Mouse (Mus musculus) MEL (cell line): Measurements from ENCODE around the gene Fbxw21. TPM values are rescaled to one million over a fixed set of nuclear protein-coding genes. Genes with fewer than 3 reads are reported as not detected.

Source experiments
- DNase-seq: peaks from one replicate; pipeline ENCODE4 v3.0.0; 2011; ENCODE audit warnings: low read depth, low spot score
- H3K27ac ChIP-seq: 2 replicates; pipeline ENCODE4 v1.5.1; 2012; ENCODE audit warnings: low read depth, mild to moderate bottlenecking, control low read depth, low read length, moderate library complexity; ENCODE audit not compliant: control insufficient read depth
- H3K27me3 ChIP-seq, 2 experiments: fragments of 150-350 bp in 1 of 2; sonication (generic) in 1 of 2; 2 replicates each; pipeline ENCODE4 v1.6.1; 2012; ENCODE audit warnings: low read length in 2 of 2, mild to moderate bottlenecking in 2 of 2, improper control_type of control experiment in 1 of 2, moderate library complexity in 1 of 2; ENCODE audit not compliant: insufficient read depth in 2 of 2, control insufficient read depth in 1 of 2
- H3K36me3 ChIP-seq, 2 experiments: 2 replicates each; pipeline ENCODE4 v1.6.1; 2012 to 2014; ENCODE audit warnings: low read length in 2 of 2, improper control_type of control experiment in 1 of 2, inconsistent platforms in 1 of 2, mild to moderate bottlenecking in 1 of 2; ENCODE audit not compliant: insufficient read depth in 2 of 2, control insufficient read depth in 1 of 2
- H3K4me1 ChIP-seq, 2 experiments: fragments of 150-350 bp in 1 of 2; sonication (generic) in 1 of 2; 2 replicates each; pipeline ENCODE4 v1.6.1; 2012; ENCODE audit warnings: low read length in 2 of 2, improper control_type of control experiment in 1 of 2, mild to moderate bottlenecking in 1 of 2; ENCODE audit not compliant: insufficient read depth in 2 of 2, control insufficient read depth in 1 of 2
- H3K4me3 ChIP-seq, 2 experiments: fragments of 150-350 bp in 1 of 2; sonication (generic) in 1 of 2; 2 replicates each; pipeline ENCODE4 v1.5.1; 2012; ENCODE audit warnings: low read depth in 2 of 2, low read length in 2 of 2, mild to moderate bottlenecking in 2 of 2, moderate library complexity in 2 of 2, control low read depth in 1 of 2, improper control_type of control experiment in 1 of 2; ENCODE audit not compliant: control insufficient read depth in 1 of 2, insufficient read depth in 1 of 2
- H3K79me2 ChIP-seq: 2 replicates; pipeline ENCODE4 v1.6.1; 2012; ENCODE audit warnings: mild to moderate bottlenecking, low read length, moderate library complexity; ENCODE audit not compliant: control insufficient read depth, poor library complexity, insufficient read depth
- H3K9ac ChIP-seq: 2 replicates; pipeline ENCODE4 v1.6.1; 2012; ENCODE audit warnings: low read depth, mild to moderate bottlenecking, control low read depth, low read length, moderate library complexity; ENCODE audit not compliant: control insufficient read depth, poor library complexity, severe bottlenecking
- H3K9me3 ChIP-seq: fragments of 150-350 bp; sonication (generic); replicated peaks from 2 replicates; pipeline ENCODE4 v1.6.1; 2012; ENCODE audit warnings: mild to moderate bottlenecking, low read length, improper control_type of control experiment, moderate library complexity; ENCODE audit not compliant: insufficient read depth
- BHLHE40 ChIP-seq: IDR thresholded peaks from 2 replicates; pipeline ENCODE4 v1.6.1; 2012; ENCODE audit warnings: low read depth, mild to moderate bottlenecking, inconsistent platforms, low read length, improper control_type of control experiment, borderline replicate concordance
- CHD2 ChIP-seq: IDR thresholded peaks from 2 replicates; pipeline ENCODE4 v1.6.1; 2011; ENCODE audit warnings: low read length, improper control_type of control experiment
- GABPA ChIP-seq: IDR thresholded peaks from 2 replicates; pipeline ENCODE4 v1.6.1; 2012; ENCODE audit warnings: low read depth, mild to moderate bottlenecking, inconsistent platforms, low read length, improper control_type of control experiment, moderate library complexity
- HCFC1 ChIP-seq: IDR thresholded peaks from 2 replicates; pipeline ENCODE4 v1.6.1; 2012; ENCODE audit warnings: low read depth, mild to moderate bottlenecking, inconsistent platforms, low read length, improper control_type of control experiment, moderate library complexity
- JUND ChIP-seq: IDR thresholded peaks from 2 replicates; pipeline ENCODE4 v1.6.1; 2011; ENCODE audit warnings: low read depth, mild to moderate bottlenecking, improper control_type of control experiment, low read length
- KAT2A ChIP-seq: conservative IDR thresholded peaks from 2 replicates; pipeline ENCODE4 v1.6.1; 2012; ENCODE audit warnings: low read depth, low read length, improper control_type of control experiment, inconsistent platforms
- MAFK ChIP-seq: IDR thresholded peaks from 2 replicates; pipeline ENCODE4 v1.6.1; 2011; ENCODE audit warnings: low read depth, mild to moderate bottlenecking, low read length, improper control_type of control experiment, borderline replicate concordance
- MAX ChIP-seq: IDR thresholded peaks from 2 replicates; pipeline ENCODE4 v1.6.1; 2011; ENCODE audit warnings: low read length, improper control_type of control experiment
- MAZ ChIP-seq: IDR thresholded peaks from 2 replicates; pipeline ENCODE4 v1.6.1; 2012; ENCODE audit warnings: low read depth, mild to moderate bottlenecking, inconsistent platforms, low read length, improper control_type of control experiment
- MEF2A ChIP-seq: IDR thresholded peaks from 2 replicates; pipeline ENCODE4 v1.6.1; 2014; ENCODE audit warnings: low read depth, mild to moderate bottlenecking, inconsistent platforms, low read length, improper control_type of control experiment; ENCODE audit not compliant: poor library complexity, insufficient replicate concordance, severe bottlenecking; ENCODE audit errors: extremely low read depth
- NRF1 ChIP-seq: IDR thresholded peaks from 2 replicates; pipeline ENCODE4 v1.6.1; 2014; ENCODE audit warnings: low read depth, mild to moderate bottlenecking, inconsistent platforms, low read length, improper control_type of control experiment, moderate library complexity; ENCODE audit not compliant: poor library complexity, insufficient read depth, severe bottlenecking
- POLR2A ChIP-seq, 2 experiments: IDR thresholded peaks; 2 replicates each; pipeline ENCODE4 v1.6.1; 2011 to 2012; ENCODE audit warnings: low read length in 2 of 2, mild to moderate bottlenecking in 2 of 2, control low read depth in 1 of 2, improper control_type of control experiment in 1 of 2, low read depth in 1 of 2, moderate library complexity in 1 of 2; ENCODE audit not compliant: control insufficient read depth in 1 of 2, insufficient read depth in 1 of 2, poor library complexity in 1 of 2
- SMC3 ChIP-seq: IDR thresholded peaks from 2 replicates; pipeline ENCODE4 v1.6.1; 2011; ENCODE audit warnings: low read depth, low read length, improper control_type of control experiment
- TBP ChIP-seq: IDR thresholded peaks from 2 replicates; pipeline ENCODE4 v1.8.0; 2011; ENCODE audit warnings: low read depth, low read length, improper control_type of control experiment
- UBTF ChIP-seq: IDR thresholded peaks from 2 replicates; pipeline ENCODE4 v1.6.1; 2012; ENCODE audit warnings: low read depth, mild to moderate bottlenecking, inconsistent platforms, low read length, improper control_type of control experiment, moderate library complexity, borderline replicate concordance; ENCODE audit not compliant: insufficient read depth
- USF1 ChIP-seq: IDR thresholded peaks from 2 replicates; pipeline ENCODE4 v1.6.1; 2014; ENCODE audit warnings: low read depth, mild to moderate bottlenecking, inconsistent platforms, low read length, improper control_type of control experiment, moderate library complexity
- USF2 ChIP-seq, 2 experiments: IDR thresholded peaks; 2 replicates each; pipeline ENCODE4 v1.6.1; 2011 to 2012; ENCODE audit warnings: improper control_type of control experiment in 2 of 2, low read length in 2 of 2, borderline replicate concordance in 1 of 2, inconsistent platforms in 1 of 2, low read depth in 1 of 2, mild to moderate bottlenecking in 1 of 2; ENCODE audit not compliant: insufficient read depth in 1 of 2
- ZC3H11A ChIP-seq: IDR thresholded peaks from 2 replicates; pipeline ENCODE4 v1.6.1; 2012; ENCODE audit warnings: low read depth, mild to moderate bottlenecking, inconsistent platforms, low read length, improper control_type of control experiment
- ZMIZ1 ChIP-seq: IDR thresholded peaks from 2 replicates; pipeline ENCODE4 v1.6.1; 2012; ENCODE audit warnings: low read depth, mild to moderate bottlenecking, inconsistent platforms, low read length, improper control_type of control experiment, moderate library complexity
- ZNF384 ChIP-seq: IDR thresholded peaks from 2 replicates; pipeline ENCODE4 v1.6.1; 2012; ENCODE audit warnings: low read depth, mild to moderate bottlenecking, inconsistent platforms, low read length, improper control_type of control experiment
- polyA plus RNA-seq, 2 experiments: library from polyadenylated mRNA; stranded (reverse) in 1 of 2; unstranded in 1 of 2; fragments of >175 nt in 1 of 2; fragments of >200 nt in 1 of 2; gene quantifications; 2 replicates each; pipeline versions ENCODE4 v1.2.1 to v1.2.4; 2012; ENCODE audit warnings: low replicate concordance in 2 of 2, low read depth in 1 of 2; ENCODE audit not compliant: insufficient read length in 2 of 2, insufficient read depth in 1 of 2, missing spikeins in 1 of 2
- total RNA-seq: library from RNA; depleted of rRNA; stranded (reverse); fragments of 300-350 nt; gene quantifications from 2 replicates; pipeline ENCODE4 v1.2.3, GENCODE M21; 2012

The Fbxw21 gene
- total and polyA plus RNA-seq, 3 experiments: not detected

DNA sequence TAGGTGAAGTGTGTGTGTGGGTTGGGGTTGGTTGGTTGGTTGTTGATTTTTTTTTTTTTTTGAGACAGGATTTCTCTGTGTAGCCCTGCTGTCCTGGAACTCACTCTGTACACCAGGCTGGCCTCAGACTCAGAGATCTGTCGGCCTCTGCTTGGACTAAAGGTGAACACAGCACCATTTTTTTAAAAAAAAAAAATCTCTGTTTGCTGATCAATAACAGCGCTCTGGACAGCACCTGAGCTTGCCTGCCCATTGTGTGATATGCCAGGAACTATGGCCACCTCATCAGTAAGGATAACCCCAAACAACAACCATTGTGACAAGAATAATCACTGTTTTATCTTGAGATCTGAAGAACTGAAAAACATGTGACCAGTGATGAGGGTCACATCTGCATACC lies 36.8 kb downstream of the Fbxw21 start:
- DNase-seq: no peak

DNA sequence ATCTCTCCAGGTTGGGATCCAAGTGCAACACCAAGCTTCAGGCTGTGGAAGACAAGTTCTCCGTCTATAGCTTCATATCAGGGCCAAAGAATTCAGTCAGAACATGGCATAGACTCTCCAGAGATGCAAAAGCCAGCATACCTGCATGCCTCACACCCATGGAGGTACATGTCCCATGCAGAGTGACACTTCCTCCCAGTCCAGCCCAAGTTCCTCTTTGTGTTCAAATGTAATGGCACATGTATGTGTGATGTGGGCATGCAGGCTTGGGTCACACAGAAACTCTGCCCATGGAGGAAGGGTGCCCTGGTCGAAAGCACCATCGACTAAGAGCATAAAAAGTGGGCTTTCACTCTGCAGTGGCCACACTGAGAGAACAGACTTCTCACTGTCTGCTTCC lies 37.7 kb downstream of the Fbxw21 start:
- no peak for TF ChIP-seq CHD2
- TF ChIP-seq NRF1: no peak
- TF ChIP-seq SMC3: no peak
- TF ChIP-seq KAT2A: no peak
- TF ChIP-seq USF1: no peak
- TF ChIP-seq MAZ: no peak
- no peak for TF ChIP-seq MEF2A
- TF ChIP-seq UBTF: no peak
- TF ChIP-seq USF2 (IDR thresholded peaks at IDR 0.05; ENCODE audit: borderline replicate concordance in 1 of 2, insufficient read depth in 1 of 2, low read depth in 1 of 2, low read length in 2 of 2): no peak
- TF ChIP-seq MAX: no peak
- no peak for TF ChIP-seq TBP
- TF ChIP-seq ZC3H11A: no peak
- no peak for TF ChIP-seq JUND
- TF ChIP-seq MAFK: no peak
- TF ChIP-seq GABPA: no peak
- Histone ChIP-seq H3K79me2 (no peaks in the 10 kb centered on the region), H3K9ac (no peak overlapping the region), H3K4me3 (no peak overlapping the region), H3K27me3 (no peaks in the 10 kb centered on the region; a peak in 1 of 4 replicates), H3K27ac (no peak overlapping the region), H3K4me1 (peaks cover 2 to 14% of the 10 kb centered on the region in 2 experiments; a peak in 3 of 4 replicates), H3K9me3 (no peaks in the 10 kb centered on the region), H3K36me3 (peaks cover 0 to 4% of the 10 kb centered on the region in 2 experiments; a peak in 2 of 4 replicates)
- peak; percentile 9 for DNase-seq

More for the DNA sequence above, 36.8 kb downstream of the Fbxw21 start:
- no peak overlapping the region for H3K4me3 ChIP-seq
- no peaks in the 10 kb centered on the region for H3K9me3 ChIP-seq
- no peak overlapping the region for H3K9ac ChIP-seq
- no peak overlapping the region for H3K27ac ChIP-seq
- H3K27me3 ChIP-seq: peaks cover 0 to 3% of the 10 kb centered on the region in 2 experiments; a peak in 2 of 4 replicates
- no peaks in the 10 kb centered on the region for H3K79me2 ChIP-seq
- H3K36me3 ChIP-seq: peaks cover 0 to 4% of the 10 kb centered on the region in 2 experiments; a peak in 2 of 4 replicates
- H3K4me1 ChIP-seq: peaks cover 2 to 14% of the 10 kb centered on the region in 2 experiments; a peak in 3 of 4 replicates
- no peak for TF ChIP-seq MAX
- no peak for TF ChIP-seq POLR2A (IDR thresholded peaks at IDR 0.05; ENCODE audit: control insufficient read depth in 1 of 2, insufficient read depth in 1 of 2, low read depth in 1 of 2, low read length in 2 of 2, poor library complexity in 1 of 2)
- TF ChIP-seq ZNF384: no peak
- TF ChIP-seq MEF2A: no peak
- TF ChIP-seq USF1: no peak
- no peak for TF ChIP-seq BHLHE40
- no peak for TF ChIP-seq HCFC1
- TF ChIP-seq ZMIZ1: no peak
